Mouse (Mus musculus) forebrain, embryonic 11.5 days (tissue): Measurements from ENCODE around the gene 4930513O06Rik. TPM values are rescaled to one million over a fixed set of nuclear protein-coding genes. Genes with fewer than 3 reads are reported as not detected.

Experiments used
- ATAC-seq: fragments of 200-750 bp; cut with Nextera tagmentation; replicated peaks from 2 replicates; pipeline ENCODE4 v1.8.0; 2017; ENCODE audit warnings: moderate TSS enrichment; ENCODE audit not compliant: low FRiP score
- DNase-seq: peaks from one replicate; pipeline ENCODE4 v3.0.0-alpha.2; 2017; ENCODE audit warnings: low spot score
- H3K27ac ChIP-seq: fragments of 300-500 bp; sonication (generic); 2 replicates; pipeline ENCODE4 v1.5.1; 2014; ENCODE audit warnings: low read depth, low read length
- H3K27me3 ChIP-seq: fragments of 300-500 bp; sonication (generic); 2 replicates; pipeline ENCODE4 v1.6.1; 2014; ENCODE audit warnings: mild to moderate bottlenecking, low read length, mixed read lengths; ENCODE audit not compliant: control insufficient read depth, insufficient read depth
- H3K36me3 ChIP-seq: fragments of 300-500 bp; sonication (generic); 2 replicates; pipeline ENCODE4 v1.6.1; 2014; ENCODE audit warnings: mild to moderate bottlenecking, low read length, moderate library complexity, mixed read lengths; ENCODE audit not compliant: control insufficient read depth, insufficient read depth
- H3K4me1 ChIP-seq: fragments of 300-500 bp; sonication (generic); replicated peaks from 2 replicates; pipeline ENCODE4 v1.6.1; 2014; ENCODE audit warnings: low read length, mixed read lengths; ENCODE audit not compliant: control insufficient read depth, insufficient read depth
- H3K4me2 ChIP-seq: fragments of 300-500 bp; sonication (generic); 2 replicates; pipeline ENCODE4 v1.6.1; 2014; ENCODE audit warnings: low read depth, mild to moderate bottlenecking, low read length, moderate library complexity, mixed read lengths; ENCODE audit not compliant: severe bottlenecking
- H3K4me3 ChIP-seq: fragments of 300-500 bp; sonication (generic); 2 replicates; pipeline ENCODE4 v1.5.1; 2014; ENCODE audit warnings: low read depth, low read length
- H3K9ac ChIP-seq: fragments of 300-500 bp; sonication (generic); 2 replicates; pipeline ENCODE4 v1.6.1; 2014; ENCODE audit warnings: low read length
- H3K9me3 ChIP-seq: fragments of 300-500 bp; sonication (generic); 2 replicates; pipeline ENCODE4 v1.6.1; 2016; ENCODE audit warnings: low read length, mixed read lengths; ENCODE audit not compliant: control insufficient read depth
- WGBS: fragments of 180-500 bp; shearing (Covaris S2); extraction: QIAGEN DNeasy Blood & Tissue Kit; methylation state at CpG from one replicate; pipeline ENCODE4 v1.1.7; 2014; 5-methylcytosine and 5-hydroxymethylcytosine counted together
- polyA plus RNA-seq: library from polyadenylated mRNA; unstranded; fragments of >200 nt; fragmentation: Nextera tagmentation; extraction: Ambion mirVana; gene quantifications from 2 replicates; pipeline ENCODE4 v1.2.1, GENCODE M21; 2014

4930513O06Rik gene
- polyA plus RNA-seq, 1 experiment from 2014 or later, result not detected

GRCm38 (mm10) chrX:139097197-139097596, 11.2 kb downstream of the 4930513O06Rik start:
- no peak overlapping the region for H3K4me3 ChIP-seq
- H3K9ac ChIP-seq, result no peak overlapping the region
- WGBS, result 58% methylated on average over 1 of the region's 1 CpGs
- no peak overlapping the region for H3K27ac ChIP-seq
- no peaks in the 10 kb centered on the region for H3K9me3 ChIP-seq
- H3K4me2 ChIP-seq, result no peak overlapping the region
- H3K4me1 ChIP-seq, result no peaks in the 10 kb centered on the region
- ATAC-seq, result no peak
- no peaks in the 10 kb centered on the region for H3K36me3 ChIP-seq
- DNase-seq, result no peak
- no peaks in the 10 kb centered on the region for H3K27me3 ChIP-seq

DNA sequence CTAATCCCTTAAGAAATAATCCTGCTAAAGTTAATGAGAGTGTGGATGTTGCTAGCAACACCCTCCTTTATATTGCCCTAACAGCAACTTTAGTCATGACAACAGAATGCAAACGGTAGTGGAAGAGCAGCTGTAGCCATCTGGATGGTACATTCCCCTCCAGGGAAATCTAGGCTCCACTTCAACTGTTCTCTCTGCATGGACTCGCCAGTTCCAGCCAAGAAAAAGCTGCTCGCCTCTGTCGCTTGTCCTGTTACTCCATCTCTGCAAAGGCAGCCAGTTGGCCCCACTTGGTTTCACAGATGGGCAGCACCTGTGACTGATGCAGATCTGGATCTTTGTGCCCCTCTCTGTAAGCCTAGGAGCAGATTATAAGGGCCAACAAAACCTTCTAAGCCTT, 48.0 kb downstream of the 4930513O06Rik start:
- no peak for DNase-seq
- ATAC-seq, result no peak

More for the DNA sequence above, 48.0 kb downstream of the 4930513O06Rik start:
- Histone ChIP-seq H3K4me1 (no peaks in the 10 kb centered on the region), H3K4me2 (no peak overlapping the region), H3K4me3 (no peak overlapping the region), H3K9me3 (no peaks in the 10 kb centered on the region), H3K27me3 (no peaks in the 10 kb centered on the region), H3K27ac (no peak overlapping the region), H3K36me3 (no peaks in the 10 kb centered on the region), H3K9ac (no peak overlapping the region)
- WGBS, result 45% methylated on average over 4 of the region's 4 CpGs

Other genes starting within 250 kb of the 4930513O06Rik start
- 2.3 TPM in 2 replicates for gene Nrk, start 171.8 kb upstream of the 4930513O06Rik start, polyA plus RNA-seq
- not detected in 2 replicates for gene Serpina7, start 1.0 kb upstream of the 4930513O06Rik start, polyA plus RNA-seq
- gene 4933428M09Rik, start 93.0 kb downstream of the 4930513O06Rik start, polyA plus RNA-seq, result not detected in 2 replicates
- 19.9 and 21.7 TPM in 2 replicates for gene Mum1l1, start 123.8 kb downstream of the 4930513O06Rik start, polyA plus RNA-seq
- gene Trap1a, start 247.4 kb downstream of the 4930513O06Rik start, polyA plus RNA-seq, result not detected in 2 replicates